Mouse (Mus musculus) heart, postnatal 0 days (tissue): ENCODE data around the gene Tox2. TPM values are rescaled to one million over a fixed set of nuclear protein-coding genes. Genes with fewer than 3 reads are reported as not detected.

Source experiments
- ATAC-seq: fragments of 200-750 bp; cut with Nextera tagmentation; 2 replicates; pipeline ENCODE4 v1.8.0; 2017; ENCODE audit warnings: low read depth, moderate number of reproducible peaks, moderate library complexity; ENCODE audit not compliant: insufficient read depth
- DNase-seq: peaks from one replicate; pipeline ENCODE4 v3.0.0-alpha.2; 2016; ENCODE audit warnings: low spot score
- H3K27ac ChIP-seq: fragments of 300-500 bp; sonication (generic); 2 replicates; pipeline ENCODE4 v1.5.1; 2014; ENCODE audit warnings: low read depth, mild to moderate bottlenecking
- H3K27me3 ChIP-seq: fragments of 300-500 bp; sonication (generic); 2 replicates; pipeline ENCODE4 v1.6.1; 2014; ENCODE audit warnings: low read length, mixed read lengths; ENCODE audit not compliant: control insufficient read depth, insufficient read depth
- H3K36me3 ChIP-seq: fragments of 300-500 bp; sonication (generic); replicated peaks from 2 replicates; pipeline ENCODE4 v1.6.1; 2014; ENCODE audit warnings: low read length, mixed read lengths; ENCODE audit not compliant: control insufficient read depth, insufficient read depth
- H3K4me1 ChIP-seq: fragments of 300-500 bp; sonication (generic); 2 replicates; pipeline ENCODE4 v1.6.1; 2014; ENCODE audit warnings: antibody characterized with exemption; ENCODE audit not compliant: control insufficient read depth, insufficient read depth
- H3K4me2 ChIP-seq: fragments of 300-500 bp; sonication (generic); 2 replicates; pipeline ENCODE4 v1.6.1; 2014; ENCODE audit warnings: low read depth, mild to moderate bottlenecking, low read length, moderate library complexity
- H3K4me3 ChIP-seq: fragments of 300-500 bp; sonication (generic); 2 replicates; pipeline ENCODE4 v1.5.1; 2014; ENCODE audit warnings: low read depth, low read length
- H3K9ac ChIP-seq: fragments of 300-500 bp; sonication (generic); replicated peaks from 2 replicates; pipeline ENCODE4 v1.6.1; 2014; ENCODE audit warnings: low read depth, low read length, mixed read lengths
- H3K9me3 ChIP-seq: fragments of 300-500 bp; sonication (generic); replicated peaks from 2 replicates; pipeline ENCODE4 v1.6.1; 2016; ENCODE audit warnings: low read length; ENCODE audit not compliant: control insufficient read depth
- CTCF ChIP-seq: IDR thresholded peaks from 2 replicates; pipeline ENCODE4 v1.5.1; 2016; ENCODE audit warnings: antibody characterized with exemption, control low read depth, low read depth
- EP300 ChIP-seq: IDR thresholded peaks from 2 replicates; pipeline ENCODE4 v1.6.1; 2016; ENCODE audit warnings: antibody characterized with exemption, low read depth
- WGBS: fragments of 180-500 bp; shearing (Covaris S2); extraction: QIAGEN DNeasy Blood & Tissue Kit; methylation state at CpG from one replicate; pipeline ENCODE4 v1.1.7; 2014; 5-methylcytosine and 5-hydroxymethylcytosine counted together
- polyA plus RNA-seq: library from polyadenylated mRNA; unstranded; fragments of >200 nt; fragmentation: Nextera tagmentation; extraction: Ambion mirVana; gene quantifications from 2 replicates; pipeline ENCODE4 v1.2.1, GENCODE M21; 2015
- total RNA-seq: library from RNA; depleted of rRNA; stranded (reverse); fragments of >200 nt; gene quantifications from 2 replicates; pipeline ENCODE4 v1.2.3, GENCODE M21; 2014; ENCODE audit warnings: low replicate concordance

Gene Tox2
- total and polyA plus RNA-seq, 2 experiments from 2014 or later = 0.19 to 1.7 TPM

DNA sequence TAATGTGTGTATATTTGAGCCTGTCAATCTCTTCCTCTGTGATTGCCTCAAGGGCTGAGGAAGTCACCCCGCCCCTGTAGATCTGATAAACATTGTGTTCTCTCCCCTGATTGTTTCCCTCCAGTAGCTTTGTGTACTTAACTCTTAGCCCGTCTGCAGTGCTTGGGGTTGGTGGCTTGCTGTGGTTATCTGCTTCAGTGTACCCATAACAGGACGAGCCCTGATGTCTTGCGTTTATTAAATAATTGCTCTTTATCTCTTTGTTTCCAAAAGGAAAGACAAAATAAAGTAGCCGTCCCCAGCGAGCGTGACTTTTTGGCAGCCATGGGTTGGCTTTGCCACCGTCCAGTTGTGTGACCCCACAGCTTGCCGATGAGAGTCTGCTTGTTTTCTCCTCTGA is 30.7 kb downstream of the Tox2 start:
- no peak for ATAC-seq
- Histone ChIP-seq H3K9ac (no peak overlapping the region), H3K36me3 (no peaks in the 10 kb centered on the region), H3K9me3 (no peaks in the 10 kb centered on the region), H3K4me2 (no peak overlapping the region), H3K27ac (no peak overlapping the region), H3K4me1 (peaks cover 3% of the 10 kb centered on the region; the same call in 1 of the 2 replicates), H3K27me3 (0 out of 2 replicates have a peak, but pooled peaks cover 2% of the 10 kb centered on the region), H3K4me3 (no peak overlapping the region)
- TF ChIP-seq CTCF (no peak), EP300 (no peak)
- DNase-seq = no peak
- WGBS = 58% methylated on average over 9 of the region's 9 CpGs

DNA sequence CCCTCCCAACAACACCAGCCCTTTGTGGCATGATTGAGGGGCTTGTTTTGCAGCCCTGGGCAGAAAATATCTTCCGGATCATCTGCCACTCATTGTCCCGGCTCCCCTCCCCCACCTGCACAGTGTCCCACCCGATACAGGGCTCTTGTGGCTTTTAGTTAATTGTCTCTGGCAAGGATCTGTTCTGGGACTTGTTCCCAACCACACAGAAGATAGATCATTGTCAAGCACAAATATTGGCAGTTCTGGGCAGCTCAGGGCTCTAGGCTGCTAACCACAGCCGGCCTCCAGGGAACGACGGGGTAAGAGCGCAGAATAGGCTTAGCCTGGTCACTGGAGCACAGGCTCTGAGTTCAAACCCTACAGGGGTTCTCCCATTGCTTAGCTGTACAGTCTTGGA is 33.1 kb downstream of the Tox2 start:
- no peak for ATAC-seq
- Histone ChIP-seq H3K4me1 (peaks cover 3% of the 10 kb centered on the region; the same call in 1 of the 2 replicates), H3K36me3 (no peaks in the 10 kb centered on the region), H3K9me3 (no peaks in the 10 kb centered on the region), H3K27ac (no peak overlapping the region), H3K9ac (no peak overlapping the region), H3K4me2 (no peak overlapping the region), H3K4me3 (no peak overlapping the region), H3K27me3 (no peaks in the 10 kb centered on the region)
- TF ChIP-seq EP300 (no peak), CTCF (no peak)
- whole genome bisulfite sequencing = 54% methylated on average over 7 of the region's 7 CpGs
- no peak for DNase-seq

DNA sequence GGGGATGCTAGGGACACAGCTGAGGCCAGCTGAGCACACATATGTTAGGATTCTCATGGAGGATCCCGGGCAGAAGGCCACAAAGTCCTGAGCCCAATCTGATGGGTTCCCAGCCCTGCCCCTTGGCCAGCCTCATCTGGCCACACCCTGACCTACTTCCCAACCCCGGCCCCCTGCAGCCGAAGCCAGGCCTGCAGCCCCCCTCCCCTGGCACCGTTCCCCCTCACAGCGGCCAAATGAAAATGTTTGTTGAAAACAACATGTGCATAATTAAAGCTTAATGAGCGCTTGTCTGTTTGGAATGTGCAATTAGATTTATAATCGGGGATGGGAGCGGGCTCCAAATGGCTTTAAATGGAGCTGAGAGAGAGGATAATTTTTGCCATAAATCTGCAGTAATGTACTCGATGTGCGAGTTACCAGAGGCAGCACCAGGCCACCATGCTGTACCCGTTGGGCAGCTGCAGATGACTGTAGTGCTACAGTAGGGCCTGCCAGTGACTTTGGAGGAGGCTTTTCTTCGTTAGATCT is 35.1 kb downstream of the Tox2 start:
- 83% methylated on average over 12 of the region's 12 CpGs for WGBS
- TF ChIP-seq EP300 = no peak
- no peak for TF ChIP-seq CTCF
- H3K27me3 ChIP-seq = no peaks in the 10 kb centered on the region
- no peak overlapping the region for H3K27ac ChIP-seq
- no peak overlapping the region for H3K4me3 ChIP-seq
- H3K4me2 ChIP-seq = no peak overlapping the region
- H3K9me3 ChIP-seq = no peaks in the 10 kb centered on the region
- ATAC-seq (no peak), DNase-seq (no peak)
- H3K9ac ChIP-seq = no peak overlapping the region
- peaks cover 3% of the 10 kb centered on the region; the same call in 1 of the 2 replicates for H3K4me1 ChIP-seq
- no peaks in the 10 kb centered on the region for H3K36me3 ChIP-seq

DNA sequence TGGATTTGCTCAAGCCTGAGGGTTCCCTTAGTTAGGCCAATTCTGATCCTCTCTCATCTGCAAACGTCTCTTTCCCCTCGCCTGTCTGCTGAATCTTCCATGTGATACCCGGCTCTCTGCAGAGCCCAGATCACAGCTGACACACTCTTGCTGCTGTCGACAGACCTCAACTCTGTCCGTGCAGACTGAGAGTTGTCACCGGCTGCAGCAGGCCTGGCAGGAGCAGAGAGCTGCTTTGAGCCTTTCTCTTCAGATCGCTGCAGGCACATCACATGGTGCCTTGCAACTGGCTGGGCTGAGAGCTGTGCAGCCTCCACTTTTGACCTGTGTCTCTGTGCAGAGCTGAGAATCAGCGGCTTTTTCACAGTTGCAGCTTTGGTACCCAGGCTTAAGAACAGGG is 37.0 kb downstream of the Tox2 start:
- ATAC-seq = no peak
- H3K27me3 ChIP-seq = no peaks in the 10 kb centered on the region
- no peak overlapping the region for H3K27ac ChIP-seq
- H3K36me3 ChIP-seq = no peaks in the 10 kb centered on the region
- H3K4me1 ChIP-seq = no peaks in the 10 kb centered on the region
- TF ChIP-seq CTCF = no peak
- no peak for TF ChIP-seq EP300
- H3K9me3 ChIP-seq = no peaks in the 10 kb centered on the region
- DNase-seq = no peak
- no peak overlapping the region for H3K4me2 ChIP-seq
- no peak overlapping the region for H3K9ac ChIP-seq
- no peak overlapping the region for H3K4me3 ChIP-seq
- 31% methylated on average over 8 of the region's 8 CpGs for WGBS

DNA sequence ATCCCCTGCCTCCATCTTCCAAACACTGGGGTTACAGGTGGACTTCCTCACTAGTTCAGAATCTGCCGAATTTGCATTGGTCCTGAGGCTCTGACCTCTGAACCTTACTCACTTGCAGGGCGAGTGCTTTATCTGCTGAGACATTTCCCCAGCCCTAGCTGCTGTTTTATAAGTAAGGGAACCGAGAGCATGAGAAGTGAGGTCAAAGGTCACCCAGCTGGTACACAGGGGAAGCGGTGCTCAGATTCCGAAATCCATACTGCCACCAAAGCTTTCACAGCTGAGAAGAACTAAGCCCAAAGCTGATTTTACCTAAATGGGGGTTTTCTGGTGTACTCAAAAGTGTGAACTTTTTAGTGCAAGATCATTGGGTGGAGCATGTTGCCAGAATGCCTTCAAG is 38.9 kb downstream of the Tox2 start:
- no peak for ATAC-seq
- Histone ChIP-seq H3K27me3 (no peaks in the 10 kb centered on the region), H3K36me3 (no peaks in the 10 kb centered on the region), H3K4me2 (no peak overlapping the region), H3K9me3 (no peaks in the 10 kb centered on the region), H3K9ac (no peak overlapping the region), H3K27ac (no peak overlapping the region), H3K4me3 (no peak overlapping the region), H3K4me1 (no peaks in the 10 kb centered on the region)
- 58% methylated on average over 5 of the region's 5 CpGs for WGBS
- no peak for DNase-seq
- TF ChIP-seq EP300 (no peak), CTCF (no peak)
